Mouse (Mus musculus) neural tube, embryonic 13.5 days (tissue): ENCODE results near the gene Ampd3. TPM values are rescaled to one million over a fixed set of nuclear protein-coding genes. Genes with fewer than 3 reads are reported as not detected.
A peak's percentile ranks its signal among the peaks of the same experiment; 100 is the strongest.

Experiments
- ATAC-seq: fragments of 200-750 bp; cut with Nextera tagmentation; 2 replicates; pipeline ENCODE4 v1.8.0; 2017; ENCODE audit warnings: low read depth, mild to moderate bottlenecking, moderate TSS enrichment, moderate library complexity
- H3K27ac ChIP-seq: fragments of 300-500 bp; sonication (generic); replicated peaks from 2 replicates; pipeline ENCODE4 v1.5.1; 2015; ENCODE audit warnings: moderate library complexity, mild to moderate bottlenecking, inconsistent platforms
- H3K27me3 ChIP-seq: fragments of 300-500 bp; sonication (generic); 2 replicates; pipeline ENCODE4 v1.6.1; 2015; ENCODE audit warnings: mild to moderate bottlenecking, inconsistent platforms
- H3K36me3 ChIP-seq: fragments of 300-500 bp; sonication (generic); 2 replicates; pipeline ENCODE4 v1.6.1; 2015; ENCODE audit warnings: mild to moderate bottlenecking, inconsistent platforms
- H3K4me1 ChIP-seq: fragments of 300-500 bp; sonication (generic); replicated peaks from 2 replicates; pipeline ENCODE4 v1.6.1; 2015; ENCODE audit warnings: inconsistent platforms
- H3K4me2 ChIP-seq: fragments of 300-500 bp; sonication (generic); 2 replicates; pipeline ENCODE4 v1.6.1; 2015; ENCODE audit warnings: inconsistent platforms, mild to moderate bottlenecking, moderate library complexity
- H3K4me3 ChIP-seq: fragments of 300-500 bp; sonication (generic); 2 replicates; pipeline ENCODE4 v1.5.1; 2015; ENCODE audit warnings: mild to moderate bottlenecking, inconsistent platforms
- H3K9ac ChIP-seq: fragments of 300-500 bp; sonication (generic); 2 replicates; pipeline ENCODE4 v1.6.1; 2015; ENCODE audit warnings: moderate library complexity, mild to moderate bottlenecking, inconsistent platforms
- H3K9me3 ChIP-seq: fragments of 300-500 bp; sonication (generic); 2 replicates; pipeline ENCODE4 v1.6.1; 2016; ENCODE audit warnings: inconsistent platforms
- WGBS: fragments of 180-500 bp; shearing (Covaris S2); methylation state at CpG from one replicate; pipeline ENCODE4 v1.1.7; 2015; 5-methylcytosine and 5-hydroxymethylcytosine counted together
- polyA plus RNA-seq: library from polyadenylated mRNA; unstranded; fragments of >200 nt; fragmentation: Nextera tagmentation; extraction: Ambion mirVana; gene quantifications from 2 replicates; pipeline ENCODE4 v1.2.1, GENCODE M21; 2015

Ampd3 gene
- polyA plus RNA-seq, 1 experiment from 2014 or later, result 5.4 TPM

- Histone ChIP-seq H3K27me3 (no peaks in the 10 kb centered on the region), H3K4me2 (no peak overlapping the region), H3K4me3 (no peak overlapping the region), H3K9ac (no peak overlapping the region), H3K9me3 (no peaks in the 10 kb centered on the region), H3K4me1 (peaks cover 12% of the 10 kb centered on the region), H3K27ac (no peak overlapping the region), H3K36me3 (peaks cover 26% of the 10 kb centered on the region)
- no peak for ATAC-seq
- WGBS, result 72% methylated on average over 4 of the region's 4 CpGs
Observed at GRCm38 (mm10) chr7:110823593-110823992, 55.6 kb downstream of the Ampd3 start.

- ATAC-seq, result no peak
Observed at GRCm38 (mm10) chr7:110823995-110824953, 56.3 kb downstream of the Ampd3 start.

GRCm38 (mm10) chr7:110833024-110833423 is 65.0 kb downstream of the Ampd3 start:
- Histone ChIP-seq H3K27ac (no peak overlapping the region), H3K27me3 (no peaks in the 10 kb centered on the region), H3K4me1 (no peaks in the 10 kb centered on the region), H3K4me3 (no peak overlapping the region), H3K9me3 (no peaks in the 10 kb centered on the region), H3K36me3 (peaks cover 36% of the 10 kb centered on the region), H3K9ac (no peak overlapping the region), H3K4me2 (no peak overlapping the region)
- 86% methylated on average over 1 of the region's 1 CpGs for WGBS
- no peak for ATAC-seq

More at GRCm38 (mm10) chr7:110823995-110824953, 56.3 kb downstream of the Ampd3 start:
- H3K36me3 ChIP-seq, result peaks cover 31% of the 10 kb centered on the region
- 80% methylated on average over 8 of the region's 8 CpGs for WGBS
- no peak overlapping the region for H3K4me3 ChIP-seq
- no peak overlapping the region for H3K27ac ChIP-seq
- H3K27me3 ChIP-seq, result no peaks in the 10 kb centered on the region
- no peaks in the 10 kb centered on the region for H3K9me3 ChIP-seq
- H3K4me1 ChIP-seq, result peaks cover 12% of the 10 kb centered on the region
- no peak overlapping the region for H3K4me2 ChIP-seq
- H3K9ac ChIP-seq, result no peak overlapping the region

GRCm38 (mm10) chr7:110834018-110834417 is 66.0 kb downstream of the Ampd3 start:
- H3K9ac ChIP-seq, result no peak overlapping the region
- H3K27ac ChIP-seq, result no peak overlapping the region
- H3K4me3 ChIP-seq, result no peak overlapping the region
- H3K4me2 ChIP-seq, result no peak overlapping the region
- no peak for ATAC-seq
- no peaks in the 10 kb centered on the region for H3K9me3 ChIP-seq
- WGBS, result 93% methylated on average over 1 of the region's 1 CpGs
- H3K27me3 ChIP-seq, result no peaks in the 10 kb centered on the region
- H3K4me1 ChIP-seq, result no peaks in the 10 kb centered on the region
- peaks cover 32% of the 10 kb centered on the region for H3K36me3 ChIP-seq

- no peak overlapping the region for H3K27ac ChIP-seq
- no peak overlapping the region for H3K9ac ChIP-seq
- H3K27me3 ChIP-seq, result no peaks in the 10 kb centered on the region
- H3K4me3 ChIP-seq, result no peak overlapping the region
- no peaks in the 10 kb centered on the region for H3K9me3 ChIP-seq
- ATAC-seq, result no peak
- H3K4me1 ChIP-seq, result no peaks in the 10 kb centered on the region
- no peak overlapping the region for H3K4me2 ChIP-seq
- WGBS, result 54% methylated on average over 3 of the region's 3 CpGs
- peaks cover 30% of the 10 kb centered on the region for H3K36me3 ChIP-seq
Observed at GRCm38 (mm10) chr7:110834522-110834921, 66.5 kb downstream of the Ampd3 start.

GRCm38 (mm10) chr7:110840332-110840731 is 72.3 kb downstream of the Ampd3 start:
- WGBS, result 84% methylated on average over 4 of the region's 4 CpGs
- Histone ChIP-seq H3K4me3 (no peak overlapping the region), H3K4me2 (no peak overlapping the region), H3K36me3 (peaks cover 4% of the 10 kb centered on the region; the same call in 1 of the 2 replicates), H3K4me1 (peaks cover 6% of the 10 kb centered on the region), H3K27ac (no peak overlapping the region), H3K9ac (no peak overlapping the region), H3K9me3 (no peaks in the 10 kb centered on the region), H3K27me3 (no peaks in the 10 kb centered on the region)
- ATAC-seq, result no peak

GRCm38 (mm10) chr7:110843916-110844874 is 76.2 kb downstream of the Ampd3 start, which contains the start of gene Rnf141:
TSS of gene Rnf141 (minus strand) at chr7:110844457.
- Histone ChIP-seq H3K4me1 (peaks cover 6% of the 10 kb centered on the region), H3K36me3 (no peaks in the 10 kb centered on the region), H3K9me3 (no peaks in the 10 kb centered on the region), H3K9ac (peak within 1 kb of the TSS; percentile 89), H3K27ac (peak within 1 kb of the TSS; percentile 83), H3K4me3 (peak within 1 kb of the TSS; percentile 61), H3K4me2 (peak within 1 kb of the TSS; percentile 71), H3K27me3 (no peaks in the 10 kb centered on the region)
- ATAC-seq, result peak; percentile 96
- WGBS, result under 1% methylated on average over 42 of the region's 42 CpGs

GRCm38 (mm10) chr7:110847321-110847720 is 79.3 kb downstream of the Ampd3 start:
- no peak overlapping the region for H3K4me2 ChIP-seq
- H3K9ac ChIP-seq, result no peak overlapping the region
- H3K27ac ChIP-seq, result no peak overlapping the region
- ATAC-seq, result no peak
- H3K9me3 ChIP-seq, result no peaks in the 10 kb centered on the region
- WGBS, result 83% methylated on average over 2 of the region's 2 CpGs
- peaks cover 6% of the 10 kb centered on the region for H3K4me1 ChIP-seq
- no peaks in the 10 kb centered on the region for H3K27me3 ChIP-seq
- no peaks in the 10 kb centered on the region for H3K36me3 ChIP-seq
- no peak overlapping the region for H3K4me3 ChIP-seq

- H3K4me1 ChIP-seq, result peaks cover 4% of the 10 kb centered on the region
- no peak overlapping the region for H3K27ac ChIP-seq
- H3K4me3 ChIP-seq, result no peak overlapping the region
- no peak for ATAC-seq
- WGBS, result 89% methylated on average over 1 of the region's 1 CpGs
- H3K9ac ChIP-seq, result no peak overlapping the region
- no peaks in the 10 kb centered on the region for H3K9me3 ChIP-seq
- no peak overlapping the region for H3K4me2 ChIP-seq
- no peaks in the 10 kb centered on the region for H3K27me3 ChIP-seq
- no peaks in the 10 kb centered on the region for H3K36me3 ChIP-seq
Observed at GRCm38 (mm10) chr7:110848371-110848770, 80.4 kb downstream of the Ampd3 start.

- Histone ChIP-seq H3K4me2 (no peak overlapping the region), H3K27ac (no peak overlapping the region), H3K36me3 (no peaks in the 10 kb centered on the region), H3K4me1 (peaks cover 6% of the 10 kb centered on the region; the same call in 1 of the 2 replicates), H3K9ac (no peak overlapping the region), H3K4me3 (no peak overlapping the region), H3K9me3 (no peaks in the 10 kb centered on the region), H3K27me3 (no peaks in the 10 kb centered on the region)
- WGBS, result 81% methylated on average over 7 of the region's 7 CpGs
- ATAC-seq, result no peak
Observed at GRCm38 (mm10) chr7:110851541-110852203, 83.7 kb downstream of the Ampd3 start.

- 75% methylated on average over 10 of the region's 10 CpGs for WGBS
- H3K4me1 ChIP-seq, result peaks cover 6% of the 10 kb centered on the region; the same call in 1 of the 2 replicates
- H3K36me3 ChIP-seq, result no peaks in the 10 kb centered on the region
Observed at GRCm38 (mm10) chr7:110853611-110854010, 85.6 kb downstream of the Ampd3 start.

More at GRCm38 (mm10) chr7:110853611-110854010, 85.6 kb downstream of the Ampd3 start:
- no peak overlapping the region for H3K9ac ChIP-seq
- no peak for ATAC-seq
- H3K9me3 ChIP-seq, result no peaks in the 10 kb centered on the region
- H3K4me2 ChIP-seq, result no peak overlapping the region
- no peak overlapping the region for H3K27ac ChIP-seq
- H3K27me3 ChIP-seq, result no peaks in the 10 kb centered on the region
- no peak overlapping the region for H3K4me3 ChIP-seq
